Mouse (Mus musculus): ENCODE measurements at regions not wholly inside any gene's neighbourhood (a gene's known extent, or its start where the extent isn't known, plus 50 kb on each side); places are given as distances from the start of the nearest gene placed in this dataset.

GRCm38 (mm10) chr3:137728689-137729088 is 57.4 kb downstream of the Gm21962 start:
- DNase-seq (ENCODE audit: low spot score), result no peak

- DNase-seq (ENCODE audit: low spot score), result no peak
Observed at GRCm38 (mm10) chr3:137729421-137729820, 58.1 kb downstream of the Gm21962 start.

GRCm38 (mm10) chr3:137737222-137737800 is 66.0 kb downstream of the Gm21962 start:
- DNase-seq (ENCODE audit: low spot score), result no peak

- no peak for DNase-seq (ENCODE audit: low spot score)
Observed at GRCm38 (mm10) chr3:137741528-137741927, 70.2 kb downstream of the Gm21962 start.

- DNase-seq (ENCODE audit: low spot score), result no peak
Observed at GRCm38 (mm10) chr3:137742119-137742518, 70.8 kb downstream of the Gm21962 start.

GRCm38 (mm10) chr3:137751732-137752260 is 80.5 kb downstream of the Gm21962 start:
- DNase-seq (ENCODE audit: low spot score), result no peak

- DNase-seq (ENCODE audit: low spot score), result peak; percentile 16
Observed at GRCm38 (mm10) chr3:137752447-137753256, 81.3 kb downstream of the Gm21962 start.

- DNase-seq (ENCODE audit: low spot score), result no peak
Observed at GRCm38 (mm10) chr3:137753257-137753654, 81.9 kb downstream of the Gm21962 start.

- DNase-seq (ENCODE audit: low spot score), result no peak
Observed at GRCm38 (mm10) chr3:137755391-137755790, 84.1 kb downstream of the Gm21962 start.

GRCm38 (mm10) chr3:137762213-137762884 is 91.0 kb downstream of the Gm21962 start:
- DNase-seq (ENCODE audit: low spot score), result no peak

GRCm38 (mm10) chr3:137763406-137763805 is 92.1 kb downstream of the Gm21962 start:
- no peak for DNase-seq (ENCODE audit: low spot score)

- no peak for DNase-seq (ENCODE audit: low spot score)
Observed at GRCm38 (mm10) chr3:137768627-137769026, 95.7 kb upstream of the H2afz start.

- DNase-seq (ENCODE audit: low spot score), result no peak
Observed at GRCm38 (mm10) chr3:137775076-137775849, 89.0 kb upstream of the H2afz start.

GRCm38 (mm10) chr3:137778113-137778512 is 86.2 kb upstream of the H2afz start:
- no peak for DNase-seq (ENCODE audit: low spot score)

- DNase-seq (ENCODE audit: low spot score), result no peak
Observed at GRCm38 (mm10) chr3:137780029-137780428, 84.3 kb upstream of the H2afz start.

GRCm38 (mm10) chr3:137782836-137783235 is 81.5 kb upstream of the H2afz start:
- no peak for DNase-seq (ENCODE audit: low spot score)

GRCm38 (mm10) chr3:137783937-137784911 is 80.1 kb upstream of the H2afz start:
- DNase-seq (ENCODE audit: low spot score), result no peak

GRCm38 (mm10) chr3:137785224-137785623 is 79.1 kb upstream of the H2afz start:
- no peak for DNase-seq (ENCODE audit: low spot score)

GRCm38 (mm10) chr3:137785871-137786270 is 78.4 kb upstream of the H2afz start:
- no peak for DNase-seq (ENCODE audit: low spot score)

- DNase-seq (ENCODE audit: low spot score), result no peak
Observed at GRCm38 (mm10) chr3:137789671-137790070, 74.6 kb upstream of the H2afz start.

- no peak for DNase-seq (ENCODE audit: low spot score)
Observed at GRCm38 (mm10) chr3:137790340-137790739, 73.9 kb upstream of the H2afz start.

All from spleen, adult 12 weeks (tissue).